Mouse (Mus musculus): ENCODE results near the gene Fcgrt. TPM values are rescaled to one million over a fixed set of nuclear protein-coding genes. Genes with fewer than 3 reads are reported as not detected.
"Not testable (repeated sequence)": the region's sequence is repeated elsewhere in the genome, so short reads cannot be mapped to it uniquely, and the experiment has no call there.

The Fcgrt gene
- 167 and 170 TPM in 2 replicates for polyA plus RNA-seq (2012; ENCODE audit: insufficient read depth, insufficient read length, missing spikeins)

DNA sequence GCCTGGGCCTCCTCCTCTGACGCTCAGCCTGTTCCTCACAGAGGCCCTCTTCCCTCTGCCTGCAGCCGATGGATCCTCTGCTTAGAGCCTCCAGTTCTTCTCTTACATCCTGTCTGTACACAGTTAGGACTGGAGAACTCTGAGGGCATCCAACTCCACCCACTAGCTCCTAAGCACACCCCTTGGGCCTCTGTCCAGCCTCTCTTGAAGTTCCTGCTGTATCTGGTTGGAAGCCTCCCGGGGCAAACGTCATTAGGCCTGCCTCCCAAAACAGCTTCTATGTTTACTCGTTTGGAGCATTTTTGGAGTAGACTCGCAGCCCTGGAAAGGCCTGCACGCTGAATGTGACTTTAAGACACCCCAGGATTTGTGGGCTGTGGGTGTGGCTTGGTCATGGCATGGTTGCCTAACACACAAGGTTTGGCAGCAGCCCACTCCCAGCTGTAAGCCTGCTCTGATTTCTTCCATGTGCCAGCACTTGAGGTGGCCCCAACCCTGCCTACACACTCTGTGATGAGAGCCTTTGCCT, at the start of gene Fcgrt:
Fcgrt (minus strand) TSS at position 200 of the 529 bp plus-strand sequence.
- Histone ChIP-seq H3K27ac (replicated peaks; ENCODE audit: low read depth, low read length) (peak within 1 kb of the TSS; percentile 89), H3K4me3 (ENCODE audit: insufficient read depth, low read depth, low read length) (peak within 1 kb of the TSS; percentile 76), H3K4me1 (ENCODE audit: control insufficient read depth, insufficient read depth, insufficient read length, low read length) (peaks cover 29% of the 10 kb centered on the region)

DNA sequence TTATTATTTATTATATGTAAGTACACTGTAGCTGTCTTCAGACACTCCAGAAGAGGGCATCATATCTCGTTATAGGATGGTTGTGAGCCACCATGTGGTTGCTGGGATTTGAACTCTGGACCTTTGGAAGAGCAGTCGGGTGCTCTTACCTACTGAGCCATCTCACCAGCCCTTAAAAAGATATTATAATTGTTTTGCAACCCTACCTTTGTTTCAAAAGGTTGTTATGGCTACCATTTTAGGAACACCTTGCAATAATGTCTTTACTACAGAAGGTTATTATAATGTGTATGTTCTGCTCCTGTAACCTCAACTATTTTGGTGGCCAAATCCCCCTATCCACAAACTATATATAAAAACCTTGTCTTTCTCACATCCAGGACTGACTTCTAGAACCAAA, 49.4 kb upstream of the Fcgrt start:
- not testable (repeated sequence) for H3K4me1 ChIP-seq (ENCODE audit: control insufficient read depth, insufficient read depth, insufficient read length, low read length); H3K4me3 ChIP-seq (ENCODE audit: insufficient read depth, low read depth, low read length); H3K27ac ChIP-seq (replicated peaks; ENCODE audit: low read depth, low read length)

DNA sequence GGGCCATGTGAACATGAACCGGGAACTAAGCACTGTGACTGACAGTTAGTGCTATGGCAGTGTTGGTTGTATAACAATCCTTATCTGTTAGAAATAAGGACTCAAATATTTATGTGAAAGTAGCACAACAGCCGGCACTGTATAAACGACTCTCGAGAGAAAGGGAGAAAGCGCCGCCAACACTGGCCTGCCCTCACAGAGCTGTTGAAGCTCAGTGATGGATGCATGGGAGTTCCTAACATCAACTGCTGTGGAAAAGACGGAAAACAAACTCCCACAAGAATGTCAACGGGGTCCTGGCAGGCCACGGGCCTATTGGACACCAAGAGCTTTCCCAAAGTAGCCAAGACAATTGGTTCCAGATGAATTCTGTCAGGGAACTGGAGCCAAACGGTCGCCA, 47.7 kb upstream of the Fcgrt start:
- Histone ChIP-seq H3K27ac (replicated peaks; ENCODE audit: low read depth, low read length) (0 out of 2 replicates have a peak overlapping the region, but pooled peaks have one; percentile 12), H3K4me3 (ENCODE audit: insufficient read depth, low read depth, low read length) (no peak overlapping the region), H3K4me1 (ENCODE audit: control insufficient read depth, insufficient read depth, insufficient read length, low read length) (no peaks in the 10 kb centered on the region; the same call in 1 of the 2 replicates)

DNA sequence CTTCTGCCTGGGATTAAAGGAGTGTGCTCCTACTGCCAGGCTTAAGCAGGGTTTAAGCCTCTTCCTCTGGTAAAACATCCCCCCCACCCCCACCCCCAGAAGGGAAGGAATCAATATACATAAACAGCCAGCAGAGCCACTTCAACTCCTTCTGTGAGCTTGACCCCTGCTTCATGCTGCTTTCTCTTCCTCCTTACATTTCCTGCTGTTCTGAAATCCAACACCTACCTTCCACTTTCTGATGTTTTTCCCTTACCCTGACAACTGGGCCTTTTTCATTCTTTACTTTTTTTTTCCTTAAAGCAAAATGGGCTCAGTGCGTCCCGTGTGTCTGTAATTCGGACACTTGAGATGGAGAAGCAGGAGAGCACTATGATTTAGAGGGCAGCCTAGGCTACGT, 46.7 kb upstream of the Fcgrt start:
- no peaks in the 10 kb centered on the region; the same call in 1 of the 2 replicates for H3K4me1 ChIP-seq (ENCODE audit: control insufficient read depth, insufficient read depth, insufficient read length, low read length)
- H3K4me3 ChIP-seq (ENCODE audit: insufficient read depth, low read depth, low read length) = no peak overlapping the region
- H3K27ac ChIP-seq (replicated peaks; ENCODE audit: low read depth, low read length) = 0 out of 2 replicates have a peak overlapping the region, but pooled peaks have one; percentile 12

DNA sequence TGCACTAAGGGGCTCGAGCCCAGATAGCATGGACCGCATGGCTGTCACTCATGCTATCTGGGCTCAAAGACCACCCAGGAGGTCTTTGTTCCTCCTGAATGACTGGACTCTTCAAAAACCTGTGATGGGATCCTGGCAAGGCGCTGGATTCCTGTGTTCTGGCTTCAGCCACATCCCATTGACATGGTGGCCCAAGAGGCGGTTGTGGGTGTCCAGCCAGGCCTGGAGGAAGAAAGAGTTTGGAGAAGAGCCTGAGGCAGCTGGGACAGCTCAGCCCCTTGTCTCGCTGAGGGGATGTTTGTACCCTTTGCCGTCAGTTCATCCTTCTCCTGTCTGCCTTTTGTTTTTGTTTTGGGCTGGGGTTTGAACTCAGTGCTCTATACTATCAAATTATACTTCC, 45.9 kb upstream of the Fcgrt start:
- no peak overlapping the region for H3K27ac ChIP-seq (replicated peaks; ENCODE audit: low read depth, low read length)

DNA sequence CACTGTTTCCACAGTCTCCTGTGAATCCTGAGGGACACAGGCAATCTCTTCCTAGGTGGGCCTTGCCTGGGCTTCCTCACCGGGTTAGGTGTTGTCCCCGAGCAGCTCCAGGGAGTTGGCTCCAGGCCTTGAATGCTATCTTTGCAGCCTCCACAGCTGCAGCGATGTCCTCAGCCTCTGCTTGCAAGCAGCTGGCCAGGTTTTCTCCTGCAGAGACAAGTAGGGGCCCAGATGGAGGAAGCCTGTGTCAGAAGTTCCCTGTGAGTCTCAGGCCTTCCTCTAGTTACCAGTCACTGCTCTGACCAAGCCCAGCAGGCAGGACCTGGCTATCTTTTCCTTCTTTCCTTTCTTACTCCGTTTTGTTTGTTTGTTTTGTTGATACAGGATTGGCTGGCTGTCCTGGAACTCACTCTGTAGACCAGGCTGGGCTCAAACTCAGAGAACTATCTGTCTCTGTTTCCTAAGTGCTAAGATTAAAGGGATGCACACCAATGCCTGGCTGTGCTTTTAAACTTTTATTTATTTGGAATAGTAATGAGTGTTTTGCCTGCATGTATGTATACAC, 45.0 kb upstream of the Fcgrt start:
- Histone ChIP-seq H3K4me1 (ENCODE audit: control insufficient read depth, insufficient read depth, insufficient read length, low read length) (no peaks in the 10 kb centered on the region; the same call in 1 of the 2 replicates), H3K4me3 (ENCODE audit: insufficient read depth, low read depth, low read length) (no peak overlapping the region), H3K27ac (replicated peaks; ENCODE audit: low read depth, low read length) (no peak overlapping the region)

More for the DNA sequence above, 45.9 kb upstream of the Fcgrt start:
- H3K4me1 ChIP-seq (ENCODE audit: control insufficient read depth, insufficient read depth, insufficient read length, low read length) = no peaks in the 10 kb centered on the region; the same call in 1 of the 2 replicates
- no peak overlapping the region for H3K4me3 ChIP-seq (ENCODE audit: insufficient read depth, low read depth, low read length)

DNA sequence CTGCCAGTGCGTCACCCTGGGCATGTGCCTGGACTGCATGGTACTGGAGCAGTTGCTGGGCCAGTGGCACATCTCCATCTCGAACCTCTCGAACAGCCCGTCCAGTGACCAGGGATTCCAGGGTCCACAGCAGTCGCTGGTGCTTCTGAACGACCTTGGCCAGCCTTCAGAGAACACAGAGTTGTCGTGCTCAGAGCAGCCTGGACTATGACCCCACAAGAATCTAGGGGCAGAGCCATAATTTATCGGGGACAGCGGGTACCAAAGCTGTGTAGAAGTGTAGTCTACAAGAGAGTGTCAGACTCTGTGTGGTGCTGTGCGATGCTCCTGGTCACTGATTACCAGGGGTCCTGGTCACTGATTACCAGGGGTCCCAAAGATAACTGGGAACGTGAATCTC, 44.2 kb upstream of the Fcgrt start:
- H3K4me3 ChIP-seq (ENCODE audit: insufficient read depth, low read depth, low read length) = no peak overlapping the region
- H3K4me1 ChIP-seq (ENCODE audit: control insufficient read depth, insufficient read depth, insufficient read length, low read length) = no peaks in the 10 kb centered on the region; the same call in 1 of the 2 replicates
- H3K27ac ChIP-seq (replicated peaks; ENCODE audit: low read depth, low read length) = no peak overlapping the region

DNA sequence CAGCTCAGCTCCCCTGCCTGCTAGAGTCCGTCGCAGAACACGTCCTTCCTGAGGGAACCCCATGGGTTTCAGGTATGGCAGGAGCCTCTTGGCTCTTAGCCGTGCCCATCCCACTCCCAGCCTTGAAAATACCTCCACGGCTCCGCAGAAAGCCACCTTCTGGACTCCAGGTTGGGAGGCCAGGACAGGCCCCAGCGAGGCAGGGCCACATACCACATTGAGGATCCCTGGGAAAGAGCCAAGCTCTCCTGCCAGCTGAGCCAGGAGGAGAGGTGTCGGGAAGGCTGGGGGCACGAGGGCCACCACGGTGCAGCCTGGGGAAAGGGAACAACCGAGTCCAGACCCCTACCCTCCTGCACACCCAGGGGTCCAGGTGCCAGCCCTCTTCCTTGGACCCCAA, 43.6 kb upstream of the Fcgrt start:
- H3K4me3 ChIP-seq (ENCODE audit: insufficient read depth, low read depth, low read length) = no peak overlapping the region
- no peaks in the 10 kb centered on the region; the same call in 1 of the 2 replicates for H3K4me1 ChIP-seq (ENCODE audit: control insufficient read depth, insufficient read depth, insufficient read length, low read length)
- H3K27ac ChIP-seq (replicated peaks; ENCODE audit: low read depth, low read length) = no peak overlapping the region

DNA sequence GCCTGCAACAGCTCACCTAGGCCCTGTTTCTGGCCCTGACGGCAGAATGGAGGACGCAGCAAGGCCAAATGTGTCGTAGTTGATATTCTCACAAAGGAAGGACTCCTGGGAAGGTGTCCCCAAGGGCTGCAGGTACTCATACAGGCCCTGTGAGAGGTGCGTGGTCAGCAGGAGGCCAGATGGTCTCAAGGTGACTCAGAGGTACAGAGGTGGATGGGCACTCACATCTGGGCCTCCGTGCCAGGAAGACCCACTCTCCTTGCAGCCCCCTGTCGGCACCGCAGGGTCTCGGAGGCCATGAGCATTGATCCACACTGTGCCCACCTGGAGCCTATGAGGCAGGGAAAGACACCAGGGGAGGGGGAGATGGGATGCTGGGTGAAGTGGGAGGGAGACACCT, 41.8 kb upstream of the Fcgrt start:
- no peak overlapping the region for H3K4me3 ChIP-seq (ENCODE audit: insufficient read depth, low read depth, low read length)
- H3K27ac ChIP-seq (replicated peaks; ENCODE audit: low read depth, low read length) = no peak overlapping the region
- no peaks in the 10 kb centered on the region; the same call in 1 of the 2 replicates for H3K4me1 ChIP-seq (ENCODE audit: control insufficient read depth, insufficient read depth, insufficient read length, low read length)

DNA sequence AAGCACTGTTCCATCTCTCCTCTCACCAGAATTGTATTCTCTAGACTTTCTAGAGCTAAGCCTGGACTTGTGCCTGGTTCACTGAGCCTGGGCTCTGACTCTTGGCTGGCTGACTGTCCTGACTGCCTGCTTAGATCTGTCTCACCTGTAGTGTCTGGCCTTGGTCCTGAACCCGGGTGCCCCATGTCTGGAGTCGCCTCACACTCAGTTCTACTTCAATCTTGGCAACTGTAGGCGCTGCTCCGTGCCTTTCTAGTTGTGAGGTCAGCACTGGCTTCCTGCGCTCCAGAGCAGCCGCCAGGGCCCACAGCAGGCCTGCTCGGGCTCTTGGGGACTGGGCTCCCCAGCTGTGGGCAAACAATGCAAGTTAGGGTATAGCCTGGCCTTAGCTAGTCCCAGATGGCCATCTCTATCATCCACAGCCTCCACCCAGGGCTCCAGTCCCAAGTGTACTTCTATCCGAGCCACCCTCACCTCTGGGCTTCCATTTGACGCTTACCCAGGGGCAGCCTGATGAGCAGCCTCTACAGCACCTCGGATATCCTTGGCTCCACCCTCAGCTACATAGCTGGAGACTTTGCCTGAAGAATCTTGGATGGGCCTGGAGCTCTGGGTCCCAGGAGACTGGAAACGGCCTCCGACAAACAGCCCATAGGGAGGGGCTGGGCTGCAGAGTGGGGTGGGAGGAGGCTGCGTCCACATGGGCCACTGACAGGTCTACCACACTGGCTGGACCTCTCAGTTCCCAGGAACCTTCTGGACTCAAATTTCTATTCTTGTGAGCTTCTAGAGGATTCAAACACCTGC, 40.9 kb upstream of the Fcgrt start:
- Histone ChIP-seq H3K27ac (replicated peaks; ENCODE audit: low read depth, low read length) (no peak overlapping the region), H3K4me3 (ENCODE audit: insufficient read depth, low read depth, low read length) (no peak overlapping the region), H3K4me1 (ENCODE audit: control insufficient read depth, insufficient read depth, insufficient read length, low read length) (no peaks in the 10 kb centered on the region; the same call in 1 of the 2 replicates)

DNA sequence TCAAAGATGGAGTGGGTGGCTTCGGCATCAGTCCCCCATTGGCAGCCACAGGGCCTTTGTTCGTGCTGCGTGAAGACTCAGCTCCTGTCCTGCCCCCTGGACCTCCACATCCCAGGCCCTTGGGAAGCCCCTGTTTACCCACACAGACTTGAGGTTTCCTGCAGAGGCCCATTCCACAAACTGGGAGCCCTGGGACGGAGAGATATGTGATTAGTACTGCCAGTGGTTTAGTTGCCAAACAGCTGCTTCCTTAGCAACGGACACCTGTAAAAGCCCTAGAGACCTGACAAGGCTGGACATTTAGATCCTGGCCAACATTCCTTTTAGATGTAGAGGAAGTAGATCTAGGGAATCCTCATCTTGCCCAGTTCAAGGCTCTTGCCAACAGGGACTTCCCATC, 38.3 kb upstream of the Fcgrt start:
- H3K4me1 ChIP-seq (ENCODE audit: control insufficient read depth, insufficient read depth, insufficient read length, low read length) = no peaks in the 10 kb centered on the region; the same call in 1 of the 2 replicates
- H3K27ac ChIP-seq (replicated peaks; ENCODE audit: low read depth, low read length) = no peak overlapping the region
- no peak overlapping the region for H3K4me3 ChIP-seq (ENCODE audit: insufficient read depth, low read depth, low read length)

DNA sequence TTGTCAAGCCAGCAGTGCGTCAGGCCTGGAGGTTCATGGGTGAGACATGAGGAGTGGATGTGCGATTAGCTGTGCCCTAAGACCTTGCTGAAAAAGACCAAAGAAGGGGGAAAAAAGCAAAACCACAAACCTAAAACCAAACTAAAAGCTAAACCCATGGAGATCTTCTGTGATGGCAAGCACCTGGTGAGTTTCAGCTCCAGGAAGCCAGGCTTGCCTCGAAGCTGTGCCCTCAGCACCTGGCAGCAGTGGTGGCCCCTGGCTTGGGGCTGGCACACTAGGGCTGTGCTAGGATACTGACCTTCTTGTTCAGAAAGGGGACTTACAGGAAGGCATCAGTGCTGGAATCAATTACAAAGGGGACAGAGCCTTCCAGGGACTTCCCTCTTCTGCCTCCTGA, 37.7 kb upstream of the Fcgrt start:
- H3K27ac ChIP-seq (replicated peaks; ENCODE audit: low read depth, low read length) = no peak overlapping the region
- no peak overlapping the region for H3K4me3 ChIP-seq (ENCODE audit: insufficient read depth, low read depth, low read length)
- no peaks in the 10 kb centered on the region; the same call in 1 of the 2 replicates for H3K4me1 ChIP-seq (ENCODE audit: control insufficient read depth, insufficient read depth, insufficient read length, low read length)

DNA sequence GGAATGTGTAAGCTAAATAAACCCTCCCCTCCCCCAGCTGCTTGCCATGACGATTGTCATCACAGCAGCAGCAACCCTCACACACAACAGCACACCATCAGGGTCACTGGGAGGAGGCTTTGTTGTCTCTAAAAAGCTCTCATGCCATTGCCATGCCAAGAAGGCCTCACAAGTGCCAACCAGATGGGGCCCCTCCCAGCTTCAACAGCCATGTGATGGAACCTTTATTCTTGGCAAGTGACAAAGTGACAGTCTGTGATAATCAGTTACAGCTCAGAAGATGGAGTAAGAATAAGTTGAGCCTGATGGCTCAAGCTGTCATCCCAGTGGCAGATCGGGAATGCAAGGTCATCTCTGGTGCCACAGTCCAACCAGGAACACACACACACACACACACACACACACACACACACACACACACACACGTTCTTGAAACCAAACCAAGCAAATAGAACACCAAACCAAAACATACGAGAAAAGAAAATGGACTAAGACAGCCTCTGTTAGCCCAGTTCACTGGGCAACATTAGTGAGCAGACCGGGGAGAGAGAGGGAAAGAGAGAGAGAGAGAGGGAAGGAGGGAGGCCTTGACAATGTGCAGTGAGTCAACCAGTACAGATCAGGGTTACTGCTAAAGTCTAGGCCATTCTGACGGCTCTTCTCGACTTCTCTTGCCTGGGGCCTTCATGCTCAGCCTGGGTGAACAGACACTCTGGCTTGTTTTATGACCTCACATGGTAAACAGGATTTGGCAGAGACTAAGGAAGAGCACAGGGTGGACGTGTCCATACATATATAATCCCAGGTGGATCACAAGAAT, 36.5 kb upstream of the Fcgrt start:
- Histone ChIP-seq H3K4me1 (ENCODE audit: control insufficient read depth, insufficient read depth, insufficient read length, low read length) (no peaks in the 10 kb centered on the region; the same call in 1 of the 2 replicates), H3K4me3 (ENCODE audit: insufficient read depth, low read depth, low read length) (no peak overlapping the region), H3K27ac (replicated peaks; ENCODE audit: low read depth, low read length) (no peak overlapping the region)

DNA sequence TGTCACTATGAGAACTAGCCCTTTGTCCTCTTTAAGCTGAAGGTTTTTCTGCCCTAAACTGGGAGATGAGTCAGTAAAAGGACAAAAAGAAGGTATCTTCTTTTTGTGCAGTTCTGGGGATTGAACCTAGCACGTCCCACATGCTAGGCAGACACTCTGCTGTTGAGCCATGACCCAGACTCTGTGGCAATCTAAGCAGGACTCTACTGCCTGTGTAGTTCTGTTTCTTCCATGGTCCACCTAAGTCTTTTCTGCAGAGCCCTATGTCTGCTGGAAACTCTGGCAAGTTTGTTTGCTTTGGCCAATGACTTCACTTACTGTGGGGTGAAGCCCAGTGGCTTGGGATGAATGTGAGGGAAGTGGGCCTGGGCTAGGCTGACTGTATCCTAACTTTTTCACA, 34.8 kb upstream of the Fcgrt start:
- Histone ChIP-seq H3K27ac (replicated peaks; ENCODE audit: low read depth, low read length) (no peak overlapping the region), H3K4me3 (ENCODE audit: insufficient read depth, low read depth, low read length) (no peak overlapping the region), H3K4me1 (ENCODE audit: control insufficient read depth, insufficient read depth, insufficient read length, low read length) (0 out of 2 replicates have a peak, but pooled peaks cover 2% of the 10 kb centered on the region)

Measured in brown adipose tissue, adult 24 weeks (tissue).